Mouse (Mus musculus) cortical plate, adult 2 months (tissue): ENCODE data around the gene Gimap1.
A peak's percentile ranks its signal among the peaks of the same experiment; 100 is the strongest.

Experiments used
- CTCF ChIP-seq: fragments of 200-500 bp; IDR thresholded peaks from 2 replicates; pipeline ENCODE4 v1.5.1; 2011; ENCODE audit warnings: mild to moderate bottlenecking, control low read depth, low read length; ENCODE audit not compliant: insufficient read depth; ENCODE audit errors: extremely low read depth
- POLR2A ChIP-seq: fragments of 200-500 bp; IDR thresholded peaks from 2 replicates; pipeline ENCODE4 v1.6.1; 2011; ENCODE audit warnings: mild to moderate bottlenecking, low read length, control low read depth; ENCODE audit not compliant: insufficient read depth; ENCODE audit errors: extremely low read depth

GRCm38 (mm10) chr6:48772030-48772429 is 33.2 kb downstream of the Gimap1 start:
- TF ChIP-seq CTCF (peak; percentile 92), POLR2A (no peak)
